Mouse (Mus musculus): ENCODE data around the gene Elavl3. TPM values are rescaled to one million over a fixed set of nuclear protein-coding genes. Genes with fewer than 3 reads are reported as not detected.
"Not testable (repeated sequence)": the region's sequence is repeated elsewhere in the genome, so short reads cannot be mapped to it uniquely, and the experiment has no call there.

Elavl3 gene
- 100 to 1,000 TPM; 197 to 205 TPM for total RNA-seq (2021)
- long read RNA-seq, full-length matches to known transcripts: 2 of 61 reads
- long read RNA-seq, partial matches to known transcripts: 4 of 61 reads
- long read RNA-seq, other reads (novel, unspliced or antisense): 55 of 61 reads

DNA sequence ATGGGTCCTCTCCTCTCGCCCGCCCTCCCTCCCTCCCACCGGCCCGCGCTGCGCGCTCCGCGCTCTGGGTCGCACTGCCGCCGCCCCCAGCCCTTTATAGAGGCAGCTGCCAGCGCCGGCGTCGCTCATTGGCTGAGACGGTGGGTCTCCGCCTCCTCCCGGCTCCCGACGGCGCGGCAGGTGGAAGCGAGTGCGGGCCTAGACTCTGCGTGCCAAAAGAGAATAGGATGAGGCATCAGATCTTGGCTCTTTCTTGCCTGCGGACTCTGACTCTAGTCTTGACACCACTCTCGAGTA, at the start of gene Elavl3:
TSS of gene Elavl3 (minus strand) at position 66 of the 297 bp plus-strand sequence.
- peak; percentile 82 to 88 for DNase-seq (ENCODE audit: low spot score in 2 of 2)

GRCm38 (mm10) chr9:22099922-22100321, 48.1 kb upstream of the Elavl3 start:
- no peak for DNase-seq (ENCODE audit: low spot score in 2 of 2)

DNA sequence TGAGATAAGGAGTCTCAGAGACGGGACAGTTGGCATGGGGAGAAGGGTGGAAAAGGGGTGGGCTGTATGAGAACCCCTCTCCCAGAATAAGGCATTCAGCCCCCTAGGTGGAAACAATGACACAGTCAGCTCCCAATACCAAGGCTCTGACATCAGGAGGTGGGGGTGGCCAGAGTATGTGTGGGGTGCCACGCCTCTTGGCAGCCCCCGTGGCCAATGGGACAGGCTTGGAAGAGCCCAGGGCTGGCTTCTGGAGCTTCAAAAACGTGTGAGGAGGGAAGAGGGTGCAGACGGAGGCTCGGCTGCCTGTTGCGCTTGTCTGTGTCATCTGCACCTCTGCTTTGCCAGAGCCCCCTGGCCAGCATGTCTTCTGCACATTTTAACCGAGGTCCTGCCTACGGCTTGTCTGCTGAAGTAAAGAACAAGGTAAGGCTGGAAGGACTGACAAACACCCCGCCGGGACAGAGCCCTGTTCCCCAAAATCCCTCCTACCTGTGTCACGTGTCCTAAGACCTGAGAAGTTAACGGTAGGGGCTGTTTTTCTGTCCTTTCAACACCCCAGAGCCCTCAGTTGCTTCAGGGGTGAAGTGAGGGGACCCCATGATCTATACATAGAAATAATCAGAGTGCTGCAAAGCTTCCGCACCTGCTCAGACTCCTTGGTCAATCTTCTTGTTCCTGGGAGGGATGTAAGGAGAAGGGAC, 47.3 kb upstream of the Elavl3 start, which contains the start of gene Cnn1:
TSS of gene Cnn1 (plus strand) at position 224 of the 704 bp plus-strand sequence.
- no peak for DNase-seq (ENCODE audit: low spot score in 2 of 2)

DNA sequence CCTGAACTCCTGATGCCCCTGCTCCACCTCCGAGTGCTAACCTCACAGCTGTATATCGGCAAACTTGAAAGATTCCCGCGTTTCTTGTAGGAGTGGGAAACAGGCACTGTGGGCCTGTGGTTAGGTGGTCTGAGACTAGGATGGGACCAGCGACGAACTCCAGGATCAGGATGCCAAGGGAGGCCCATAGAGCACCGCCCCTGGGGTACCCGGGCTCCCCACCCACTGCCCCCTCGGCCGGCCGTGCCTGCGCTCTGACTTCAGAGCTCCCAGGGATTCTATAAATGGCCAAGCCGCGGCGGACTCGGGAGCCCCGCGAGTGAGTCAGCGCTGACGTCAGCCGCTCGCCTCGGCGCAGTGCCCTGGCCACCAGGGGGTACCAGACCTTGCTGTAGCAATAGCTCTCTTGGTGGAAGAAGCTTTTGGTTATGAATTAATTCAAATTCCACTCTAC, 44.1 kb upstream of the Elavl3 start:
- peak; percentile 72 to 75 for DNase-seq (ENCODE audit: low spot score in 2 of 2)

- DNase-seq (ENCODE audit: low spot score in 2 of 2): no peak
Measured at GRCm38 (mm10) chr9:22092746-22093145, 40.9 kb upstream of the Elavl3 start.

GRCm38 (mm10) chr9:22089986-22090385, 38.2 kb upstream of the Elavl3 start:
- no peak for DNase-seq (ENCODE audit: low spot score in 2 of 2)

GRCm38 (mm10) chr9:22089281-22089680, 37.5 kb upstream of the Elavl3 start:
- no peak for DNase-seq (ENCODE audit: low spot score in 2 of 2)

- no peak for DNase-seq (ENCODE audit: low spot score in 2 of 2)
Measured at GRCm38 (mm10) chr9:22087034-22087618, 35.3 kb upstream of the Elavl3 start.

DNA sequence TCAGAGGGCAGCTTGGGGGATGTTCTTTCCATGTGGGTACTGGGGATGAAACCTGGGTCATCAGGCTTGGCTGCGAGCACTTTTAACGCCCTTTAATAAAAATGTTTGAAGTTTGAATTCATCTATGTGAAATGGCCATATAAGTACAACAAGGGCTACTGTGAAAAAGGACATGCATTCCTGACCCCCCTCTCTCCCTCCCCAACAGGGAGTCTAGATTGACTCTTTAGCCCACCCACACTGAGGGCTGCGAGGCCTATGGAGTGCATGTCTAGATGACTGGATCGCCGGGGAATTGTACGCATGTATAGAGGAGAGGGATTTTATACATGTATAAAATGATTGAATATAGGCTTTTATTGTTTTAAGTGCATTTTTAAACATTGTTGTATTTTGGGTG, 34.2 kb upstream of the Elavl3 start:
- no peak for DNase-seq (ENCODE audit: low spot score in 2 of 2)

- DNase-seq (ENCODE audit: low spot score in 2 of 2): peak; percentile 91 to 95
Measured at GRCm38 (mm10) chr9:22085022-22085834, 33.4 kb upstream of the Elavl3 start, which contains the start of gene Ecsit. Gene Ecsit (minus strand): TSS chr9:22085438.

DNA sequence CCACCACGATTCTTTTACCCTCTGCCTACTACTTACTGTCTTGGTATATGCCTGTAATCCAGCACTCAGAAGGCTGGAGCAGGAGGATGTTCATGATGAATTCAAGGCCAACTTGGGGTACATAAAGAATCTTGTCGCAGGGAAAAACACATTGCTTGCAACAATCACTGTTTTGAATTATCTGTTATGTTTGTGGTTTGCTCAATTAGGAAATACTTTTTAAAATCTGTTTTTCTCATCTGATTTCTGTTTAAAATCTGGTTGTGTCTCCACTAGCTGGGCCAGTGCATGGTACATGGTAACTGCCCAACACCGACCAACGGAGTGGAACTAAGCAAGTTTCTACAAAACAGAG, 32.8 kb upstream of the Elavl3 start:
- DNase-seq (ENCODE audit: low spot score in 2 of 2): no peak

DNA sequence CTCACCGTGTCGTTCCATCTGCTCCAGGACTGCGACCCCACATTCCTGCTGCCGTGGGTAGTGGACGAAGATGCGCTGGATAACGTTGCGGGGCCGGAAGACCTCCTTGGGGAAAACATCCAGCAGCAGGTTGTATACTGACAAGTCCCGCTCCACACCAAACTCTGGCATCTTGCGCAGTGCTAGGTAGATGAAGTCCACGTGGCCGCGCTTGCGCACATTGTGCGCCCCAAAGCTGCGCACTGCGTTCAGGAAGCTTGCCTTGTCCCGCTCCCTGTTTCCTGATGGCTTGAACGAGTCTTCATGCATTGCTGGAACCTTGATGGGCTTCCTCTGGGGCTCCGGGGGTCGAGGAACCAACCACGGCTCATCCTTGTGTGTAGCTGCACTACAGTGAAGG, 24.4 kb upstream of the Elavl3 start:
- DNase-seq (ENCODE audit: low spot score in 2 of 2): no peak

- not testable (repeated sequence) for DNase-seq (ENCODE audit: low spot score in 2 of 2)
Measured at GRCm38 (mm10) chr9:22075778-22076177, 24.0 kb upstream of the Elavl3 start.

DNA sequence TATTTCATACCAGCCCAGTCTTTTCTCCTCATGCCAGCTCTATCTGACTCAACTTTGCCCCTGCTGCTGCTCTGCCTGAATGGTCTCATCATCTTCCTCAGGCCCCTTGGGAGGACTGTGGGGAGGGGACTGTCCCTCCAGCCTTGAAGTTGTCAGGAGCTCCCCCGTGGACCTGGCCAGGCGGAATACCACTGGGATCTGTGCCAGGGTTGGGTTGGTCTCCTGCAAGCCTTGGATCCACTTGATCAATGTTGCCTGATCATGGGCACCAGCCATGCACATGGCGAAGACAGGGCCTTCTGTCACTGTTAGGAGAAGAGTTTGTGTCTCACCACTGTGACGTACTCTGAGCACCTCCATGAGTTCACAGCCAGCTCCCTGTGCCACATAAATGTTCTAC, 20.5 kb upstream of the Elavl3 start:
- DNase-seq (ENCODE audit: low spot score in 2 of 2): no peak

DNA sequence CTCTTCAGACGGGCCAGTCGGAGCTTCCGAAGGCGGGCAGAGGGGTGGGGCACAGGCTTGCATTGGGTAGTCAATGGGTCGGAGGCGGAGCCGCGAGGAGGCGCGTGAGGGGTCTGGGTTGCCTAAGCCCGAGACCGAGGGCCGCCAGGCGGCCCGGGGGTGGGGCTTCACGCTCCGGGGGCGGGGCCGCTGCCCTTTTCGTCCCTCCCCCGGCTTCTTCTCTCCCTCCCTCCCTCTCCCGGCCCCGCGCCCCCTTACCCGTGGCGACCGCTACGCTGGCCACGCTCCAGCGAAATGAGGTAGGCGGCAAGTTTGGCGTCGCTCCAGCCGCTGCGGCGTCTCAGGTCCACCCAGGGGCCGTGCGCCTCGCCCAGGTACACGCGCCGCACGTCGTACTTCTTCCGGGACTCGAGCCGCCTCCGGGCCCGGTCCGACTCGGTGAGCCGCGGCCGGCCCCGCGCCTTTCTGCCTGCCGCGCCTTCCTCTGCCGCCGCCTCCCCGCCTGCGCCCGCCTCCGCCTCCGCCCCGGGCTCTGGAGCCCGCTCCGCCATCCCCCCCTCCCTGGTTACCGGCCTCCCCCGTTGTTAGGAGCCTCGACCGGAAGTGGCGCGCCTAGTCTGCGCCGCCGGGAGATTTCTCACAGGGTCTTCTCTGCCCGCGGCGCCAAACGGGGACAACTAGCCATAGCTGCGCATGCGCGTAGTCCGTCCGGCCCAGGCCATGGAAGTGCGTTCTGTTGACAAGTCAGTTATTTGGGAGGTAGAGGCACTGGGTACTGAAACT, 19.2 kb upstream of the Elavl3 start, which contains the start of the genes Gm49318 and Zfp653:
TSS of gene Gm49318 (minus strand) at position 469 of the 783 bp plus-strand sequence.
TSS of gene Zfp653 (minus strand) at position 586 of the 783 bp plus-strand sequence.
- peak; percentile 98 for DNase-seq (ENCODE audit: low spot score in 2 of 2)

GRCm38 (mm10) chr9:22069881-22070553, 18.2 kb upstream of the Elavl3 start:
- no peak for DNase-seq (ENCODE audit: low spot score in 2 of 2)

GRCm38 (mm10) chr9:22067195-22067594, 15.4 kb upstream of the Elavl3 start:
- DNase-seq (ENCODE audit: low spot score in 2 of 2): no peak

DNA sequence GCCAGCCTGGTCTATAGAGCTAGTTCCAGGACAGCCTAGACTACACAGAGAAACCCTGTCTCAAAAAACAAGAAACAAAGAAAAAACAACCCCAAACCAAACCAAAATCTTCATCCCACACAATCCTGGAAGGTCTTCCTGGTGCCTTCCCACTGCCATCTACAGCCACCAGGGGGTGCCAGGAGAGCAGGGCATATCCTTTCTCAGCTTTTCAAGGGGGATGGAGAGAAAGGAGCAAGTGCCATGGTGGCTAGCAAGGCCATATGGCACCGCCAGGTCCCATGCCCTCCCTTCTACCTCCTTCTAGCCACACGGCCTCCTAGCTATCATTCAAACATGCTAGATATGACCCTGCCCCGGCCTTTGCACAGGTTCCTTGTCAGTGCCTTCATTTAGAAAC, 14.6 kb upstream of the Elavl3 start:
- no peak for DNase-seq (ENCODE audit: low spot score in 2 of 2)

- DNase-seq (ENCODE audit: low spot score in 2 of 2): no peak
Measured at GRCm38 (mm10) chr9:22065642-22066041, 13.8 kb upstream of the Elavl3 start.

GRCm38 (mm10) chr9:22064341-22064740, 12.5 kb upstream of the Elavl3 start:
- no peak for DNase-seq (ENCODE audit: low spot score in 2 of 2)
